Mouse (Mus musculus) bone marrow, adult 2 months (tissue): ENCODE data around the gene Serinc3.

Experiments used
- CTCF ChIP-seq: fragments of 200-500 bp; IDR thresholded peaks from 2 replicates; pipeline ENCODE4 v1.5.1; 2011; ENCODE audit warnings: low read length, control low read depth; ENCODE audit not compliant: control insufficient read depth, insufficient read depth
- POLR2A ChIP-seq: fragments of 200-500 bp; IDR thresholded peaks from 2 replicates; pipeline ENCODE4 v1.6.1; 2011; ENCODE audit warnings: low read depth, mild to moderate bottlenecking, control low read depth, low read length, borderline replicate concordance; ENCODE audit not compliant: control insufficient read depth

GRCm38 (mm10) chr2:163595119-163595518 lies 49.8 kb downstream of the Serinc3 start:
- TF ChIP-seq CTCF (no peak), POLR2A (no peak)
